Mouse (Mus musculus) embryonic facial prominence, embryonic 15.5 days (tissue): ENCODE measurements around the gene Ankrd11. TPM values are rescaled to one million over a fixed set of nuclear protein-coding genes. Genes with fewer than 3 reads are reported as not detected.

Experiments used
- ATAC-seq: fragments of 200-750 bp; cut with Nextera tagmentation; 2 replicates; pipeline ENCODE4 v1.8.0; 2017; ENCODE audit warnings: low read depth, moderate TSS enrichment; ENCODE audit not compliant: insufficient number of reproducible peaks, low FRiP score, low TSS enrichment
- H3K27ac ChIP-seq: fragments of 300-500 bp; sonication (generic); replicated peaks from 2 replicates; pipeline ENCODE4 v1.5.1; 2015; ENCODE audit warnings: mild to moderate bottlenecking, inconsistent platforms
- H3K27me3 ChIP-seq: fragments of 300-500 bp; sonication (generic); 2 replicates; pipeline ENCODE4 v1.6.1; 2015; ENCODE audit warnings: inconsistent platforms
- H3K36me3 ChIP-seq: fragments of 300-500 bp; sonication (generic); 2 replicates; pipeline ENCODE4 v1.6.1; 2015; ENCODE audit warnings: mild to moderate bottlenecking, inconsistent platforms
- H3K4me1 ChIP-seq: fragments of 300-500 bp; sonication (generic); 2 replicates; pipeline ENCODE4 v1.6.1; 2015; ENCODE audit warnings: inconsistent platforms
- H3K4me2 ChIP-seq: fragments of 300-500 bp; sonication (generic); replicated peaks from 2 replicates; pipeline ENCODE4 v1.6.1; 2015; ENCODE audit warnings: mild to moderate bottlenecking, inconsistent platforms
- H3K4me3 ChIP-seq: fragments of 300-500 bp; sonication (generic); replicated peaks from 2 replicates; pipeline ENCODE4 v1.5.1; 2015; ENCODE audit warnings: mild to moderate bottlenecking, inconsistent platforms
- H3K9ac ChIP-seq: fragments of 300-500 bp; sonication (generic); 2 replicates; pipeline ENCODE4 v1.6.1; 2015; ENCODE audit warnings: inconsistent platforms
- H3K9me3 ChIP-seq: fragments of 300-500 bp; sonication (generic); replicated peaks from 2 replicates; pipeline ENCODE4 v1.6.1; 2016; ENCODE audit warnings: inconsistent platforms
- WGBS: fragments of 180-500 bp; shearing (Covaris S2); methylation state at CpG from one replicate; pipeline ENCODE4 v1.1.7; 2015; 5-methylcytosine and 5-hydroxymethylcytosine counted together
- polyA plus RNA-seq: library from polyadenylated mRNA; unstranded; fragments of >200 nt; fragmentation: Nextera tagmentation; extraction: Ambion mirVana; gene quantifications from 2 replicates; pipeline ENCODE4 v1.2.1, GENCODE M21; 2015

Ankrd11 gene
- polyA plus RNA-seq, 1 experiment from 2014 or later, result 56.3 TPM

- ATAC-seq, result no peak
- WGBS, result 44% methylated on average over 3 of the region's 3 CpGs
- H3K9me3 ChIP-seq, result no peaks in the 10 kb centered on the region
These were observed 197.9 kb downstream of the Ankrd11 start for GRCm38 (mm10) chr8:122844161-122844560.

GRCm38 (mm10) chr8:122836696-122837095 is 205.4 kb downstream of the Ankrd11 start:
- H3K27ac ChIP-seq, result no peak overlapping the region
- H3K4me2 ChIP-seq, result no peak overlapping the region
- H3K4me1 ChIP-seq, result no peaks in the 10 kb centered on the region
- no peaks in the 10 kb centered on the region for H3K36me3 ChIP-seq
- WGBS, result 93% methylated on average over 13 of the region's 13 CpGs
- H3K27me3 ChIP-seq, result no peaks in the 10 kb centered on the region
- no peak overlapping the region for H3K9ac ChIP-seq
- no peaks in the 10 kb centered on the region for H3K9me3 ChIP-seq
- no peak overlapping the region for H3K4me3 ChIP-seq
- ATAC-seq, result no peak

More at GRCm38 (mm10) chr8:122844161-122844560, 197.9 kb downstream of the Ankrd11 start:
- H3K4me1 ChIP-seq, result peaks cover 20% of the 10 kb centered on the region
- no peak overlapping the region for H3K4me3 ChIP-seq
- no peak overlapping the region for H3K27ac ChIP-seq
- no peaks in the 10 kb centered on the region for H3K36me3 ChIP-seq
- H3K4me2 ChIP-seq, result no peak overlapping the region
- H3K27me3 ChIP-seq, result no peaks in the 10 kb centered on the region
- no peak overlapping the region for H3K9ac ChIP-seq

GRCm38 (mm10) chr8:122836199-122836598 is 205.9 kb downstream of the Ankrd11 start:
- WGBS, result 78% methylated on average over 12 of the region's 12 CpGs
- no peaks in the 10 kb centered on the region for H3K27me3 ChIP-seq
- no peak overlapping the region for H3K4me2 ChIP-seq
- H3K9ac ChIP-seq, result no peak overlapping the region
- no peaks in the 10 kb centered on the region for H3K9me3 ChIP-seq
- ATAC-seq, result no peak
- H3K27ac ChIP-seq, result no peak overlapping the region
- no peaks in the 10 kb centered on the region for H3K4me1 ChIP-seq
- no peak overlapping the region for H3K4me3 ChIP-seq
- H3K36me3 ChIP-seq, result no peaks in the 10 kb centered on the region

- H3K36me3 ChIP-seq, result no peaks in the 10 kb centered on the region
- no peak for ATAC-seq
- H3K9me3 ChIP-seq, result no peaks in the 10 kb centered on the region
- no peak overlapping the region for H3K9ac ChIP-seq
- no peak overlapping the region for H3K27ac ChIP-seq
- no peak overlapping the region for H3K4me2 ChIP-seq
- WGBS, result 32% methylated on average over 8 of the region's 8 CpGs
- no peaks in the 10 kb centered on the region for H3K4me1 ChIP-seq
- no peak overlapping the region for H3K4me3 ChIP-seq
- H3K27me3 ChIP-seq, result no peaks in the 10 kb centered on the region
These were observed 207.1 kb downstream of the Ankrd11 start for GRCm38 (mm10) chr8:122834971-122835370.

GRCm38 (mm10) chr8:122834416-122834815 is 207.7 kb downstream of the Ankrd11 start:
- no peaks in the 10 kb centered on the region for H3K27me3 ChIP-seq
- H3K9me3 ChIP-seq, result no peaks in the 10 kb centered on the region
- no peak overlapping the region for H3K4me3 ChIP-seq
- WGBS, result 81% methylated on average over 8 of the region's 8 CpGs
- no peaks in the 10 kb centered on the region for H3K36me3 ChIP-seq
- H3K4me2 ChIP-seq, result no peak overlapping the region
- H3K4me1 ChIP-seq, result no peaks in the 10 kb centered on the region
- ATAC-seq, result no peak
- no peak overlapping the region for H3K9ac ChIP-seq
- H3K27ac ChIP-seq, result no peak overlapping the region

Other genes with a start within 250 kb of the Ankrd11 start
- 27.4 and 37.2 TPM in 2 replicates for gene Cdh15, start 194.3 kb downstream of the Ankrd11 start, polyA plus RNA-seq
- 40.8 and 41.5 TPM in 2 replicates for gene Spg7, start 20.7 kb upstream of the Ankrd11 start, polyA plus RNA-seq
- 1,311 and 1,540 TPM in 2 replicates for gene Rpl13, start 60.1 kb upstream of the Ankrd11 start, polyA plus RNA-seq
- gene Cpne7, start 75.1 kb upstream of the Ankrd11 start, polyA plus RNA-seq, result 6.5 and 6.9 TPM in 2 replicates
- gene Sult5a1, start 116.0 kb upstream of the Ankrd11 start, polyA plus RNA-seq, result 47.8 and 50.7 TPM in 2 replicates
- 14.3 and 18.6 TPM in 2 replicates for gene Dpep1, start 144.0 kb upstream of the Ankrd11 start, polyA plus RNA-seq
- gene Chmp1a, start 170.5 kb upstream of the Ankrd11 start, polyA plus RNA-seq, result 165 TPM in 2 replicates
- gene Spata33, start 170.6 kb upstream of the Ankrd11 start, polyA plus RNA-seq, result 6.9 and 9.8 TPM in 2 replicates
- 36.2 and 38.3 TPM in 2 replicates for gene Cdk10, start 182.6 kb upstream of the Ankrd11 start, polyA plus RNA-seq
- gene Spata2l, start 194.0 kb upstream of the Ankrd11 start, polyA plus RNA-seq, result 5.7 and 6.8 TPM in 2 replicates
- gene Zfp276, start 211.9 kb upstream of the Ankrd11 start, polyA plus RNA-seq, result 26.3 and 28.7 TPM in 2 replicates
- gene Vps9d1, start 212.1 kb upstream of the Ankrd11 start, polyA plus RNA-seq, result 28.0 and 31.4 TPM in 2 replicates